Mouse (Mus musculus): Measurements from ENCODE around the gene Rab4a. TPM values are rescaled to one million over a fixed set of nuclear protein-coding genes. Genes with fewer than 3 reads are reported as not detected.

Rab4a gene
- polyA plus RNA-seq, 1 experiment from 2014 or later, result 64.0 TPM

DNA sequence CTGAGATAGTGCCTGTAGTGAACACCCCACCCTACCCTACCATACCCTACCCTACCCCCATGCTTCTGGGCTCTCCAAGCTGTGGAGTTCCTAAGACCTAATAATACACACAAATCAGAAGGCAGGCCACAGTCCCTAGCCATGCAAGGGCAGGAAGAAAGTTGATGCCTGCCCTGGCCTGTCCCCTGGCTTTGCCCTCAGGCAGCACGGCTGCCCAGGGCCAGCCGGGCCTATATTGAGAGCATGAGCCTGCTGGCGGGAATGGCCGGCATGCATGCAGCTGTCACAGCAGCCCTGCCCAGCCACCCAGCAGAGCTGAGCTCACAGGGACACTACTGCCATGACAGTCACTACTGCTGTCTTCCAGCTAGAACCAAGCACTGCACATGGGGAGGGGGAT lies 77.3 kb downstream of the Rab4a start:
- H3K9me3 ChIP-seq, result no peaks in the 10 kb centered on the region
- no peak for ATAC-seq
- no peak overlapping the region for H3K27ac ChIP-seq
- no peak overlapping the region for H3K9ac ChIP-seq (replicated peaks)
- H3K27me3 ChIP-seq, result peaks cover 8% of the 10 kb centered on the region; the same call in 1 of the 2 replicates
- H3K4me1 ChIP-seq (replicated peaks), result peaks cover 14% of the 10 kb centered on the region
- H3K4me2 ChIP-seq (replicated peaks), result no peak overlapping the region
- WGBS, result 73% methylated on average over 4 of the region's 4 CpGs
- no peaks in the 10 kb centered on the region for H3K36me3 ChIP-seq
- H3K4me3 ChIP-seq (replicated peaks), result no peak overlapping the region

Other genes with a start within 250 kb of the Rab4a start
- gene Rhou, start 152.1 kb upstream of the Rab4a start, polyA plus RNA-seq (2015; fragmentation: Nextera tagmentation; extraction: Ambion mirVana), result 9.3 and 11.6 TPM in 2 replicates
- 4.0 and 5.1 TPM in 2 replicates for gene Ccsap, start 54.2 kb downstream of the Rab4a start, polyA plus RNA-seq (2015; fragmentation: Nextera tagmentation; extraction: Ambion mirVana)
- 2.3 and 3.1 TPM in 2 replicates for gene Acta1, start 88.8 kb downstream of the Rab4a start, polyA plus RNA-seq (2015; fragmentation: Nextera tagmentation; extraction: Ambion mirVana)
- gene Nup133, start 143.3 kb downstream of the Rab4a start, polyA plus RNA-seq (2015; fragmentation: Nextera tagmentation; extraction: Ambion mirVana), result 32.2 and 32.9 TPM in 2 replicates
- 10.5 and 12.2 TPM in 2 replicates for gene Abcb10, start 177.1 kb downstream of the Rab4a start, polyA plus RNA-seq (2015; fragmentation: Nextera tagmentation; extraction: Ambion mirVana)
- 26.4 and 27.1 TPM in 2 replicates for gene Taf5l, start 215.4 kb downstream of the Rab4a start, polyA plus RNA-seq (2015; fragmentation: Nextera tagmentation; extraction: Ambion mirVana)
- 3.1 and 3.4 TPM in 2 replicates for gene Urb2, start 215.5 kb downstream of the Rab4a start, polyA plus RNA-seq (2015; fragmentation: Nextera tagmentation; extraction: Ambion mirVana)